Mouse (Mus musculus): Measurements from ENCODE around the gene Bola1. TPM values are rescaled to one million over a fixed set of nuclear protein-coding genes. Genes with fewer than 3 reads are reported as not detected.
"Not testable (repeated sequence)": the region's sequence is repeated elsewhere in the genome, so short reads cannot be mapped to it uniquely, and the experiment has no call there.

Bola1 gene
- polyA plus RNA-seq, 1 experiment from 2014 or later, result 55.7 TPM

- peaks cover 6% of the 10 kb centered on the region; the same call in 1 of the 2 replicates for H3K4me1 ChIP-seq (ENCODE audit: control insufficient read depth, insufficient read depth, low read length)
- DNase-seq (ENCODE audit: low spot score) (peak; percentile 32), ATAC-seq (ENCODE audit: low read depth) (no peak)
- no peak overlapping the region for H3K9ac ChIP-seq (ENCODE audit: low read depth, low read length)
- WGBS, result 55% methylated on average over 3 of the region's 3 CpGs
- no peaks in the 10 kb centered on the region for H3K36me3 ChIP-seq (ENCODE audit: control insufficient read depth, insufficient read depth, low read length)
- no peak overlapping the region for H3K4me3 ChIP-seq (ENCODE audit: low read depth, low read length)
- H3K27ac ChIP-seq (replicated peaks; ENCODE audit: low read depth, low read length), result no peak overlapping the region
- no peak overlapping the region for H3K4me2 ChIP-seq (ENCODE audit: low read depth, low read length)
- no peaks in the 10 kb centered on the region for H3K27me3 ChIP-seq (replicated peaks; ENCODE audit: control insufficient read depth, insufficient read depth, low read length)
- H3K9me3 ChIP-seq (ENCODE audit: control insufficient read depth, low read length), result no peaks in the 10 kb centered on the region
Observed at GRCm38 (mm10) chr3:96250890-96251289, 31.4 kb upstream of the Bola1 start.

GRCm38 (mm10) chr3:96249034-96249345, 29.5 kb upstream of the Bola1 start:
- ATAC-seq (ENCODE audit: low read depth) (no peak), DNase-seq (ENCODE audit: low spot score) (no peak)
- 52% methylated on average over 4 of the region's 4 CpGs for WGBS
- Histone ChIP-seq H3K4me1 (ENCODE audit: control insufficient read depth, insufficient read depth, low read length) (peaks cover 14% of the 10 kb centered on the region), H3K27me3 (replicated peaks; ENCODE audit: control insufficient read depth, insufficient read depth, low read length) (no peaks in the 10 kb centered on the region), H3K9ac (ENCODE audit: low read depth, low read length) (no peak overlapping the region), H3K9me3 (ENCODE audit: control insufficient read depth, low read length) (no peaks in the 10 kb centered on the region), H3K4me3 (ENCODE audit: low read depth, low read length) (no peak overlapping the region), H3K27ac (replicated peaks; ENCODE audit: low read depth, low read length) (no peak overlapping the region), H3K4me2 (ENCODE audit: low read depth, low read length) (peak overlapping the region; percentile 57; the same call in 1 of the 2 replicates), H3K36me3 (ENCODE audit: control insufficient read depth, insufficient read depth, low read length) (no peaks in the 10 kb centered on the region)

DNA sequence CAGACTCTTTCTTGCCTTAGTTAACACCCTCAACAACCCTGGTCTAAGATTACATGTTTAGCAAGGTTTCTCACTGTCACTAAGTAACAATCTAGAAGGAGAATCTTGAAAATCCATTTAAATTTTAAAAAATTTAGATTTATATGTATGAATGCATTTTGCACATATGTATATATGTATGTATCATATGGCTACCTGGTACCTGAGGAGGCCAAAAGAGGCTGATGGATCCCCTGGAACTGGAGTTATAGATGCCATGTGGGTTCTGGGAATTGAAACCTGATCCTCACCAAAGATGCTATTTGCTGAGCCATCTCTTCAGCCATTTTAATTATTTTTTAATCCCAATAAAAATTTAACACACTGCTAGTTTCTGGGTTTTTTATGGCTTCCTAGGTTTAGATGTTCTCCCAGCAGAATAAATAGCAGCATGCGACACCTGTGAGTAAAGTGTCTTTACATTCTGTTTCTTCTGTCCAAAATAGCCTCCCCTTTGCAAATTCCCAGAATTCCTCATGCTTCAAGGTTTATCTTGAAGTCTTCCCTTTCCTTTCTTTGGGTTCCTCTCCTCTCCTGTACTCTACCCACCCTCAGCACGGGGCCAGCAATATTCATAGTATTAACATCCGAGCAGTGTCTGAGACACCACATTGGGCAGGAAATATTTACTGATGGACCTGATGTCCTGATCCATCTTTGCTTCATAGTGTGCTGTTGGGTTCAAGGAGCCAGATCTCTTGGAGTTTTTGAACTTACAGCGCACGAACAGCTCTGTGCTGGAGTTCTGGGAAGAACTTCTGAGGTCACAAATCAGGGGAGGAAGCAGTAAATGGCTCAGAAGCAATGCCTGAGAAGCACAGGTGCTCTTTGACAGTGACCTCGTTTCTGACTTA, 28.9 kb upstream of the Bola1 start:
- DNase-seq (ENCODE audit: low spot score) (no peak), ATAC-seq (ENCODE audit: low read depth) (no peak)
- no peaks in the 10 kb centered on the region for H3K27me3 ChIP-seq (replicated peaks; ENCODE audit: control insufficient read depth, insufficient read depth, low read length)
- no peak overlapping the region for H3K27ac ChIP-seq (replicated peaks; ENCODE audit: low read depth, low read length)
- H3K36me3 ChIP-seq (ENCODE audit: control insufficient read depth, insufficient read depth, low read length), result no peaks in the 10 kb centered on the region
- peak overlapping the region; percentile 57 for H3K4me2 ChIP-seq (ENCODE audit: low read depth, low read length)
- peak overlapping the region; percentile 40 for H3K4me3 ChIP-seq (ENCODE audit: low read depth, low read length)
- 47% methylated on average over 6 of the region's 6 CpGs for WGBS
- H3K9ac ChIP-seq (ENCODE audit: low read depth, low read length), result peak overlapping the region; percentile 71
- no peaks in the 10 kb centered on the region for H3K9me3 ChIP-seq (ENCODE audit: control insufficient read depth, low read length)
- peaks cover 18% of the 10 kb centered on the region for H3K4me1 ChIP-seq (ENCODE audit: control insufficient read depth, insufficient read depth, low read length)

DNA sequence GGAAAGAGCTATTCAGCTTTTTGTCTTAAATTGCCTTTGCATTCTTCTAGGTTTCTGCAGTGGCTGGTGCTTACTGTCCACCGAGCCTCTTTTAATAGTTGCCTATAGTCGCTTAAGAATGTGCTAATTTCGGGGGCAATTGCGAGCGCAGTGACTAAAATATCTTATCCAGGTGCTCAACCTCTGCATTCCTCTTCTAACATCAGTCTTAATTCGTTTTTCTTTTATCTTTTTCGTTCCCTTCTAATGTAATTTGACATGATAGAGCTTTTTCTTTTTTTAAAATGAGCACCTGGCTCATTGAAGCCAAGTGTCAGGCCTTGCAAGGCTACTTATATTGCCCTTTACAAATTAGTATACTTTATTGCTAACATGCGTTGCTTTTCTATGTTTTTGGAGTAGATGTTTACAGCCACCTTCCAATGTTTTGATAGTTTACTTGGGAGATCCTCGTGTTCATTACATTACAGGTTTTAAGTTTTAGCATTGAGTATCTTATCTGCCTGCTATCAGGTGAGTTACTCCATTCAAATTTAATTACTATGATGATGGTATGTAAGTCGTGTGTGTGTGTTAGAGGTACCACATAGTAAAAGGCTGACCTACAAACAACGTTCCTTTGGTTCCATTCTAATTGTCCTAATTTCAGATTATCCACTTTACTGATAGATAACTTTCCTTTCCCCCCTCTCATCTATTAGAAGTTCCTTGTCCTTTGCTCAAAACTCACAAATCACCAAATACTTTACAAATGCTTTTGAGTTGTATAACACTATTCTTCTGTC, 28.0 kb upstream of the Bola1 start:
- WGBS, result 2% methylated on average over 11 of the region's 11 CpGs
- peaks cover 18% of the 10 kb centered on the region for H3K4me1 ChIP-seq (ENCODE audit: control insufficient read depth, insufficient read depth, low read length)
- no peak for DNase-seq (ENCODE audit: low spot score)
- H3K9me3 ChIP-seq (ENCODE audit: control insufficient read depth, low read length), result no peaks in the 10 kb centered on the region
- peak overlapping the region; percentile 57 for H3K4me2 ChIP-seq (ENCODE audit: low read depth, low read length)
- no peaks in the 10 kb centered on the region for H3K27me3 ChIP-seq (replicated peaks; ENCODE audit: control insufficient read depth, insufficient read depth, low read length)
- H3K9ac ChIP-seq (ENCODE audit: low read depth, low read length), result peak overlapping the region; percentile 71
- ATAC-seq (ENCODE audit: low read depth), result no peak
- no peaks in the 10 kb centered on the region for H3K36me3 ChIP-seq (ENCODE audit: control insufficient read depth, insufficient read depth, low read length)
- peak overlapping the region; percentile 63 for H3K27ac ChIP-seq (replicated peaks; ENCODE audit: low read depth, low read length)
- H3K4me3 ChIP-seq (ENCODE audit: low read depth, low read length), result peak overlapping the region; percentile 40

- ATAC-seq (ENCODE audit: low read depth), result peak; percentile 91
- Histone ChIP-seq H3K4me3 (ENCODE audit: low read depth, low read length) (peak within 1 kb of the TSS; percentile 40), H3K9ac (ENCODE audit: low read depth, low read length) (peak within 1 kb of the TSS; percentile 71), H3K4me1 (ENCODE audit: control insufficient read depth, insufficient read depth, low read length) (peaks cover 18% of the 10 kb centered on the region), H3K27ac (replicated peaks; ENCODE audit: low read depth, low read length) (peak within 1 kb of the TSS; percentile 74), H3K4me2 (ENCODE audit: low read depth, low read length) (peak within 1 kb of the TSS; percentile 57)
- no CpG with 5 or more reads among the region's 47 CpGs for WGBS
- DNase-seq (ENCODE audit: low spot score); H3K27me3 ChIP-seq (replicated peaks; ENCODE audit: control insufficient read depth, insufficient read depth, low read length); H3K9me3 ChIP-seq (ENCODE audit: control insufficient read depth, low read length); H3K36me3 ChIP-seq (ENCODE audit: control insufficient read depth, insufficient read depth, low read length): not testable (repeated sequence)
Observed at GRCm38 (mm10) chr3:96246427-96246856, 26.9 kb upstream of the Bola1 start, which contains the start of gene Hist2h3c1. Gene Hist2h3c1 (plus strand): TSS chr3:96246685.

- H3K4me2 ChIP-seq (ENCODE audit: low read depth, low read length); ATAC-seq (ENCODE audit: low read depth): not testable (repeated sequence)
- peak overlapping the region; percentile 74 for H3K27ac ChIP-seq (replicated peaks; ENCODE audit: low read depth, low read length)
Observed at GRCm38 (mm10) chr3:96246018-96246417, 26.5 kb upstream of the Bola1 start.

DNA sequence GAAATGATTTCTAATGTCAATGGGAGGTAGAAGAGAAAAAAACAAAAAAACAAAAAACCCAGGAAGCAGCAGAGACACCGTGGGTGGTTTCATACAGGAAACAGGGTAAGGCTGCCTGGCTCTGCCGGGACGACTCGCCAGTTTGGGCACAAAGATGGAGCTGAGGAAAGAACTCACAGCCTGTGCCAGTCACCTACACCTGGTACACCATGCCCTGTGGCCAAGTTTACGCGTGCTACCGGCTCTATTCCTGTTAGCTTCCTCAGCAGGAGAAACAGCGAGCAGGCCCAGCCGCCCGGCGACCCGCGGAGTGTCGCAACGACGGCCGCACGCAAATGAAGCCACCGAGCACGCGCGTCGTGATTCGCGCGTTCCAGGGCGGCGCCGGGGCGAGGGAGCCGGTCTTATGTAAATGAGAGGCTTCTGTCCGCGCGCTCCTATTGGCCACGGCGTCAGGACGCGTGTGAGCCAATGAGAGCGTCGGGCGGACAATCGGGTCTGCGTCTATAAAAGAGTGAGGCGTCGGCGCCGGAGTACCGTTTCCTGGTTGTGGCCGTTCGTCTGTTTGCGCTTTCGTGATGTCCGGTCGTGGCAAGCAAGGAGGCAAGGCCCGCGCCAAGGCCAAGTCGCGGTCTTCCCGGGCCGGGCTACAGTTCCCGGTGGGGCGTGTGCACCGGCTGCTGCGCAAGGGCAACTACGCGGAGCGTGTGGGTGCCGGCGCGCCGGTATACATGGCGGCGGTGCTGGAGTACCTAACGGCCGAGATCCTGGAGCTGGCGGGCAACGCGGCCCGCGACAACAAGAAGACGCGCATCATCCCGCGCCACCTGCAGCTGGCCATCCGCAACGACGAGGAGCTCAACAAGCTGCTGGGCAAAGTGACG, 25.7 kb upstream of the Bola1 start, which contains the start of gene Hist2h2aa1:
Gene Hist2h2aa1, plus strand, starts transcription at position 495 of the 884 bp plus-strand sequence.
- DNase-seq (ENCODE audit: low spot score) (peak; percentile 75), ATAC-seq (ENCODE audit: low read depth) (peak; percentile 90)
- H3K4me2 ChIP-seq (ENCODE audit: low read depth, low read length), result peak within 1 kb of the TSS; percentile 74
- not testable (repeated sequence) for H3K9me3 ChIP-seq (ENCODE audit: control insufficient read depth, low read length); H3K27me3 ChIP-seq (replicated peaks; ENCODE audit: control insufficient read depth, insufficient read depth, low read length); H3K36me3 ChIP-seq (ENCODE audit: control insufficient read depth, insufficient read depth, low read length)
- H3K27ac ChIP-seq (replicated peaks; ENCODE audit: low read depth, low read length), result peak within 1 kb of the TSS; percentile 98
- peak within 1 kb of the TSS; percentile 82 for H3K9ac ChIP-seq (ENCODE audit: low read depth, low read length)
- H3K4me3 ChIP-seq (ENCODE audit: low read depth, low read length), result peak within 1 kb of the TSS; percentile 54
- H3K4me1 ChIP-seq (ENCODE audit: control insufficient read depth, insufficient read depth, low read length), result peaks cover 21% of the 10 kb centered on the region
- under 1% methylated on average over 14 of the region's 88 CpGs for whole genome bisulfite sequencing

More at GRCm38 (mm10) chr3:96246018-96246417, 26.5 kb upstream of the Bola1 start:
- Histone ChIP-seq H3K4me1 (ENCODE audit: control insufficient read depth, insufficient read depth, low read length) (peaks cover 19% of the 10 kb centered on the region), H3K4me3 (ENCODE audit: low read depth, low read length) (peak overlapping the region; percentile 29), H3K9ac (ENCODE audit: low read depth, low read length) (peak overlapping the region; percentile 53)
- H3K9me3 ChIP-seq (ENCODE audit: control insufficient read depth, low read length); DNase-seq (ENCODE audit: low spot score); H3K36me3 ChIP-seq (ENCODE audit: control insufficient read depth, insufficient read depth, low read length); H3K27me3 ChIP-seq (replicated peaks; ENCODE audit: control insufficient read depth, insufficient read depth, low read length): not testable (repeated sequence)
- WGBS, result 1% methylated on average over 9 of the region's 21 CpGs
